Mouse (Mus musculus) forebrain, embryonic 11.5 days (tissue): ENCODE results near the gene Gm47791. TPM values are rescaled to one million over a fixed set of nuclear protein-coding genes. Genes with fewer than 3 reads are reported as not detected.

Experiments used
- ATAC-seq: fragments of 200-750 bp; cut with Nextera tagmentation; replicated peaks from 2 replicates; pipeline ENCODE4 v1.8.0; 2017; ENCODE audit warnings: moderate TSS enrichment; ENCODE audit not compliant: low FRiP score
- DNase-seq: peaks from one replicate; pipeline ENCODE4 v3.0.0-alpha.2; 2017; ENCODE audit warnings: low spot score
- H3K27ac ChIP-seq: fragments of 300-500 bp; sonication (generic); 2 replicates; pipeline ENCODE4 v1.5.1; 2014; ENCODE audit warnings: low read depth, low read length
- H3K27me3 ChIP-seq: fragments of 300-500 bp; sonication (generic); 2 replicates; pipeline ENCODE4 v1.6.1; 2014; ENCODE audit warnings: mild to moderate bottlenecking, low read length, mixed read lengths; ENCODE audit not compliant: control insufficient read depth, insufficient read depth
- H3K36me3 ChIP-seq: fragments of 300-500 bp; sonication (generic); 2 replicates; pipeline ENCODE4 v1.6.1; 2014; ENCODE audit warnings: mild to moderate bottlenecking, low read length, moderate library complexity, mixed read lengths; ENCODE audit not compliant: control insufficient read depth, insufficient read depth
- H3K4me1 ChIP-seq: fragments of 300-500 bp; sonication (generic); replicated peaks from 2 replicates; pipeline ENCODE4 v1.6.1; 2014; ENCODE audit warnings: low read length, mixed read lengths; ENCODE audit not compliant: control insufficient read depth, insufficient read depth
- H3K4me2 ChIP-seq: fragments of 300-500 bp; sonication (generic); 2 replicates; pipeline ENCODE4 v1.6.1; 2014; ENCODE audit warnings: low read depth, mild to moderate bottlenecking, low read length, moderate library complexity, mixed read lengths; ENCODE audit not compliant: severe bottlenecking
- H3K4me3 ChIP-seq: fragments of 300-500 bp; sonication (generic); 2 replicates; pipeline ENCODE4 v1.5.1; 2014; ENCODE audit warnings: low read depth, low read length
- H3K9ac ChIP-seq: fragments of 300-500 bp; sonication (generic); 2 replicates; pipeline ENCODE4 v1.6.1; 2014; ENCODE audit warnings: low read length
- H3K9me3 ChIP-seq: fragments of 300-500 bp; sonication (generic); 2 replicates; pipeline ENCODE4 v1.6.1; 2016; ENCODE audit warnings: low read length, mixed read lengths; ENCODE audit not compliant: control insufficient read depth
- WGBS: fragments of 180-500 bp; shearing (Covaris S2); extraction: QIAGEN DNeasy Blood & Tissue Kit; methylation state at CpG from one replicate; pipeline ENCODE4 v1.1.7; 2014; 5-methylcytosine and 5-hydroxymethylcytosine counted together
- polyA plus RNA-seq: library from polyadenylated mRNA; unstranded; fragments of >200 nt; fragmentation: Nextera tagmentation; extraction: Ambion mirVana; gene quantifications from 2 replicates; pipeline ENCODE4 v1.2.1, GENCODE M21; 2014

Gene Gm47791
- polyA plus RNA-seq, 1 experiment from 2014 or later = not detected

GRCm38 (mm10) chr1:82747714-82748452, 23.2 kb downstream of the Gm47791 start:
- DNase-seq (no peak), ATAC-seq (no peak)
- Histone ChIP-seq H3K4me3 (no peak overlapping the region), H3K27ac (no peak overlapping the region), H3K9ac (no peak overlapping the region), H3K4me1 (no peaks in the 10 kb centered on the region), H3K36me3 (no peaks in the 10 kb centered on the region; the same call in 1 of the 2 replicates), H3K4me2 (no peak overlapping the region), H3K27me3 (no peaks in the 10 kb centered on the region), H3K9me3 (no peaks in the 10 kb centered on the region)
- 91% methylated on average over 2 of the region's 2 CpGs for WGBS

- H3K4me3 ChIP-seq = no peak overlapping the region
- no peak overlapping the region for H3K27ac ChIP-seq
- ATAC-seq (no peak), DNase-seq (no peak)
- H3K36me3 ChIP-seq = no peaks in the 10 kb centered on the region; the same call in 1 of the 2 replicates
- H3K4me2 ChIP-seq = no peak overlapping the region
- no peaks in the 10 kb centered on the region for H3K4me1 ChIP-seq
- no peak overlapping the region for H3K9ac ChIP-seq
- no peaks in the 10 kb centered on the region for H3K27me3 ChIP-seq
- WGBS = 80% methylated on average over 4 of the region's 4 CpGs
- no peaks in the 10 kb centered on the region for H3K9me3 ChIP-seq
Measured at GRCm38 (mm10) chr1:82746408-82746807, 24.6 kb downstream of the Gm47791 start.

- H3K27me3 ChIP-seq = no peaks in the 10 kb centered on the region
- no peak for DNase-seq
- no peak for ATAC-seq
- H3K4me3 ChIP-seq = no peak overlapping the region
- no peak overlapping the region for H3K27ac ChIP-seq
- no peaks in the 10 kb centered on the region for H3K4me1 ChIP-seq
- no peaks in the 10 kb centered on the region; the same call in 1 of the 2 replicates for H3K36me3 ChIP-seq
- H3K4me2 ChIP-seq = no peak overlapping the region
- no peak overlapping the region for H3K9ac ChIP-seq
- H3K9me3 ChIP-seq = no peaks in the 10 kb centered on the region
- 99% methylated on average over 3 of the region's 3 CpGs for WGBS
Measured at GRCm38 (mm10) chr1:82743962-82744361, 27.1 kb downstream of the Gm47791 start.

GRCm38 (mm10) chr1:82741539-82741938, 29.5 kb downstream of the Gm47791 start:
- Histone ChIP-seq H3K4me2 (no peak overlapping the region), H3K4me1 (no peaks in the 10 kb centered on the region), H3K9me3 (no peaks in the 10 kb centered on the region), H3K27me3 (no peaks in the 10 kb centered on the region), H3K27ac (no peak overlapping the region), H3K9ac (no peak overlapping the region), H3K36me3 (peaks cover 2% of the 10 kb centered on the region; the same call in 1 of the 2 replicates), H3K4me3 (no peak overlapping the region)
- ATAC-seq = no peak
- no peak for DNase-seq
- WGBS = 86% methylated on average over 7 of the region's 7 CpGs

- Histone ChIP-seq H3K36me3 (0 out of 2 replicates have a peak, but pooled peaks cover 5% of the 10 kb centered on the region), H3K4me1 (no peaks in the 10 kb centered on the region), H3K4me2 (no peak overlapping the region), H3K27me3 (no peaks in the 10 kb centered on the region), H3K4me3 (no peak overlapping the region), H3K27ac (no peak overlapping the region), H3K9ac (no peak overlapping the region), H3K9me3 (no peaks in the 10 kb centered on the region)
- DNase-seq = no peak
- no peak for ATAC-seq
- WGBS = 91% methylated on average over 1 of the region's 1 CpGs
Measured at GRCm38 (mm10) chr1:82738066-82738465, 33.0 kb downstream of the Gm47791 start.

- Histone ChIP-seq H3K9ac (no peak overlapping the region), H3K36me3 (0 out of 2 replicates have a peak, but pooled peaks cover 5% of the 10 kb centered on the region), H3K9me3 (no peaks in the 10 kb centered on the region), H3K27me3 (no peaks in the 10 kb centered on the region), H3K4me1 (no peaks in the 10 kb centered on the region), H3K4me2 (no peak overlapping the region), H3K4me3 (no peak overlapping the region), H3K27ac (no peak overlapping the region)
- DNase-seq (no peak), ATAC-seq (no peak)
- WGBS = 84% methylated on average over 1 of the region's 1 CpGs
Measured at GRCm38 (mm10) chr1:82733357-82733756, 37.7 kb downstream of the Gm47791 start.

GRCm38 (mm10) chr1:82726482-82726881, 44.6 kb downstream of the Gm47791 start:
- H3K4me2 ChIP-seq = no peak overlapping the region
- ATAC-seq (no peak), DNase-seq (no peak)
- 93% methylated on average over 5 of the region's 5 CpGs for WGBS
- H3K4me3 ChIP-seq = no peak overlapping the region
- H3K4me1 ChIP-seq = 0 out of 2 replicates have a peak, but pooled peaks cover 3% of the 10 kb centered on the region
- H3K27me3 ChIP-seq = peaks cover 2% of the 10 kb centered on the region; the same call in 1 of the 2 replicates
- no peak overlapping the region for H3K27ac ChIP-seq
- H3K36me3 ChIP-seq = no peaks in the 10 kb centered on the region
- no peaks in the 10 kb centered on the region for H3K9me3 ChIP-seq
- H3K9ac ChIP-seq = no peak overlapping the region

- Histone ChIP-seq H3K4me1 (0 out of 2 replicates have a peak, but pooled peaks cover 3% of the 10 kb centered on the region), H3K9ac (peak overlapping the region; percentile 95; the same call in 1 of the 2 replicates), H3K9me3 (no peaks in the 10 kb centered on the region), H3K4me3 (peak overlapping the region; percentile 83), H3K27ac (no peak overlapping the region), H3K36me3 (no peaks in the 10 kb centered on the region), H3K4me2 (peak overlapping the region; percentile 88), H3K27me3 (peaks cover 2% of the 10 kb centered on the region; the same call in 1 of the 2 replicates)
- WGBS = 38% methylated on average over 4 of the region's 4 CpGs
- DNase-seq (no peak), ATAC-seq (no peak)
Measured at GRCm38 (mm10) chr1:82725875-82726185, 45.2 kb downstream of the Gm47791 start.
